Mouse (Mus musculus): ENCODE data around the gene Akap17b. TPM values are rescaled to one million over a fixed set of nuclear protein-coding genes. Genes with fewer than 3 reads are reported as not detected.

The Akap17b gene
- total and polyA plus RNA-seq, 3 experiments, result 1.7 to 4.3 (median 2.9) TPM

- Histone ChIP-seq H3K4me1 (ENCODE audit: control insufficient read depth in 1 of 2, insufficient read depth in 2 of 2) (no peaks in the 10 kb centered on the region; a peak in 1 of 4 replicates), H3K36me3 (replicated peaks in 1 of 2; ENCODE audit: control insufficient read depth in 1 of 2, insufficient read depth in 1 of 2, low read length in 1 of 2) (no peaks in the 10 kb centered on the region), H3K9me3 (replicated peaks; ENCODE audit: low read length) (no peaks in the 10 kb centered on the region), H3K4me2 (ENCODE audit: insufficient read depth, low read depth, poor library complexity, severe bottlenecking) (no peak overlapping the region), H3K9ac (ENCODE audit: insufficient read depth, low read depth) (no peak overlapping the region), H3K27ac (ENCODE audit: insufficient read depth, low read depth) (no peak overlapping the region), H3K4me3 (replicated peaks in 1 of 3; ENCODE audit: low read depth in 2 of 3, low read length in 2 of 3, poor library complexity in 1 of 3) (no peak overlapping the region), H3K79me2 (replicated peaks; ENCODE audit: control insufficient read depth, extremely low read depth, insufficient read depth, poor library complexity, severe bottlenecking) (no peaks in the 10 kb centered on the region), H3K27me3 (replicated peaks) (no peaks in the 10 kb centered on the region)
- dilution Hi-C loops (cut with MboI; ENCODE audit: extremely low pct_ligation_motif_present, extremely low pct_unique_long_range_greater_than_20kb, low sequenced_read_pairs) (no loop called here), in situ Hi-C loops (cut with MboI; ENCODE audit: low pct_ligation_motif_present, low pct_unique_long_range_greater_than_20kb, low sequenced_read_pairs) (no loop called here)
- DNase-seq (ENCODE audit: extremely low read depth), result no peak
- TF ChIP-seq USF2 (conservative IDR thresholded peaks at IDR 0.05; ENCODE audit: low read depth, low read length) (no peak), ETS1 (conservative IDR thresholded peaks at IDR 0.05; ENCODE audit: low read depth, low read length) (no peak), TCF12 (IDR thresholded peaks at IDR 0.05; ENCODE audit: low read depth, low read length) (no peak), JUND (conservative IDR thresholded peaks at IDR 0.05; ENCODE audit: low read depth, low read length) (no peak), GABPA (IDR thresholded peaks at IDR 0.05; ENCODE audit: insufficient replicate concordance, low read depth, low read length) (no peak), ZMIZ1 (IDR thresholded peaks at IDR 0.05; ENCODE audit: low read depth, low read length) (no peak), IRF4 (IDR thresholded peaks at IDR 0.05; ENCODE audit: low read depth, low read length) (no peak), ELF1 (IDR thresholded peaks at IDR 0.05; ENCODE audit: low read depth, low read length) (no peak), MAFK (IDR thresholded peaks at IDR 0.05; ENCODE audit: insufficient replicate concordance, low read length) (no peak), CTCF (conservative IDR thresholded peaks at IDR 0.05 in 1 of 2, IDR thresholded peaks at IDR 0.05 in 1 of 2; ENCODE audit: low read depth in 2 of 2, low read length in 2 of 2) (no peak), CHD2 (IDR thresholded peaks at IDR 0.05; ENCODE audit: low read length) (no peak), BHLHE40 (IDR thresholded peaks at IDR 0.05; ENCODE audit: low read depth, low read length) (no peak), ZKSCAN1 (IDR thresholded peaks at IDR 0.05; ENCODE audit: borderline replicate concordance, low read depth, low read length) (no peak), MAX (IDR thresholded peaks at IDR 0.05; ENCODE audit: low read length) (no peak), PAX5 (IDR thresholded peaks at IDR 0.05; ENCODE audit: low read length) (no peak), USF1 (IDR thresholded peaks at IDR 0.05; ENCODE audit: low read depth, low read length) (no peak), MYC (IDR thresholded peaks at IDR 0.05; ENCODE audit: low read depth, low read length) (no peak), CHD1 (IDR thresholded peaks at IDR 0.05; ENCODE audit: low read depth, low read length) (no peak), SMC3 (IDR thresholded peaks at IDR 0.05; ENCODE audit: low read depth, low read length) (no peak), POLR2AphosphoS2 (IDR thresholded peaks at IDR 0.05; ENCODE audit: low read depth, low read length) (no peak)
Observed at GRCm38 (mm10) chrX:36587304-36588209, 57.6 kb downstream of the Akap17b start.
